8 mouse cellular contexts compared by ENCODE assay signal in the genomic region with DNA sequence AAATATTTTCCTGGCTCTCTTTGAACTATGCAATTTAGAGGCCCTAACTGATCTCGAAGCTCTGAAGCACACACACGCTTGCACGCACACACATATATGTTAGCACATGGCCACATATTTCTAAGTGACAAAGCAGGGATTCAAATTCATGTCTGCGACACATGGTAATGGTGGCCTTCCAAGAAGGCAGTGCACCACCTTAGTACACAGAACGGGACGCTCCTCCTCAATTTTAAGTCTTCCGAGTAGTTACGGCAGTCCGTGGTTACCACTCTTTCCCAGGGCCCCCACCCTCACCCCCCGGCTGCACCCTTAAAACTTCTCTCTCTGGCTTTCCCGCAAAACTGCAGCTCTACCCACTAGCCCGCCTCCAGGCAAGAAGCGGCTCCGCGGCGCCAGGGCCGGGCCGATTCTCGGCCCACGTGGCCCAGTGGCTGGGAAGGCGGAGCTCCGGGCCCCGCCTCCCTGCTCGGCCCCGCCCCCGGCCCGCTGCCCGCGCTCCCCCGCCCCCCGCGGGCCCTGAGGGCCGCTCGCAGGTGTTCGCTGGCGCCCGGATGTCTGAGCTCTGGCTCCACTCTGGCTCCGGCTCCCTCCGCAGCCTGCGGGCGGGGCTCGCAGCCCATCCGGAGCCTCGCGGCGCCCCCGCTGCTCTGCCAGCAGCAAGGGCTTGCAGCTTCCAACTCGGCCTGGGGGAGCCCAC. TPM values are rescaled to one million over a fixed set of nuclear protein-coding genes. Genes with fewer than 3 reads are reported as not detected.
DNase-seq lines count a peak whose midpoint lies in the region; ATAC-seq and TF ChIP-seq lines count a peak whose summit lies in the region.

No protein-coding gene starts in this region.

- peak overlapping the region; percentile 69 for H3K4me3 ChIP-seq in E14TG2a.4 (replicated peaks; ENCODE audit: low read length)
- peak overlapping the region; percentile 50 for H3K4me3 ChIP-seq in brown adipose tissue, adult 24 weeks (ENCODE audit: insufficient read depth, low read depth, low read length)
- H3K4me3 ChIP-seq in forebrain, embryonic 13.5 days, result peak overlapping the region; percentile 44
- H3K4me3 ChIP-seq in layer of hippocampus, adult 2 months, result peak overlapping the region; percentile 67

- H3K4me1 ChIP-seq in E14TG2a.4 (replicated peaks; ENCODE audit: low read depth, low read length), result peaks cover 69% of the 10 kb centered on the region
- no peaks in the 10 kb centered on the region; the same call in none of the 2 replicates for H3K4me1 ChIP-seq in brown adipose tissue, adult 24 weeks (ENCODE audit: control insufficient read depth, insufficient read depth, insufficient read length, low read length)
- H3K4me1 ChIP-seq in forebrain, embryonic 13.5 days, result peaks cover 57% of the 10 kb centered on the region

- DNase-seq in heart, postnatal 25 days (ENCODE audit: low spot score), result peak; percentile 87
- DNase-seq in layer of hippocampus, adult 2 months (ENCODE audit: low spot score in 2 of 2), result peak; percentile 52 to 53
- DNase-seq in lung, postnatal 14 days, result peak; percentile 86
- peak; percentile 92 for DNase-seq in retina, postnatal 1 day
- peak; percentile 94 for DNase-seq in thymus, postnatal 4 days

- H3K27me3 ChIP-seq in E14TG2a.4 (ENCODE audit: insufficient read depth, low read length), result peaks cover 53% of the 10 kb centered on the region
- H3K27me3 ChIP-seq in forebrain, embryonic 13.5 days, result peaks cover 35% of the 10 kb centered on the region

- ATAC-seq in forebrain, embryonic 13.5 days, result peak; percentile 78

- 3% methylated on average over 37 of the region's 48 CpGs for whole genome bisulfite sequencing in forebrain, embryonic 13.5 days

- H3K9me3 ChIP-seq in E14TG2a.4 (ENCODE audit: low read length), result peaks cover 4% of the 10 kb centered on the region; the same call in 1 of the 2 replicates
- no peaks in the 10 kb centered on the region for H3K9me3 ChIP-seq in forebrain, embryonic 13.5 days (replicated peaks)

- 0 out of 2 replicates have a peak, but pooled peaks cover 9% of the 10 kb centered on the region for H3K36me3 ChIP-seq in E14TG2a.4 (ENCODE audit: insufficient read depth, low read length)
- H3K36me3 ChIP-seq in forebrain, embryonic 13.5 days (ENCODE audit: poor library complexity, severe bottlenecking), result no peaks in the 10 kb centered on the region

- peak overlapping the region; percentile 58 for H3K9ac ChIP-seq in forebrain, embryonic 13.5 days

- TF ChIP-seq CTCF in E14TG2a.4 (conservative IDR thresholded peaks at IDR 0.05; ENCODE audit: low read length), result no peak
- TF ChIP-seq CTCF in layer of hippocampus, adult 2 months (conservative IDR thresholded peaks at IDR 0.05), result no peak

- intact Hi-C loops in heart, postnatal 25 days (cut with DNase I), result loop anchor here (10.0 kb wide), 1 partner anchor 317 kb away; a partner anchor contains a TSS

- H3K27ac ChIP-seq in brown adipose tissue, adult 24 weeks (replicated peaks; ENCODE audit: low read depth, low read length), result peak overlapping the region; percentile 97
- H3K27ac ChIP-seq in forebrain, embryonic 13.5 days, result no peak overlapping the region
- H3K27ac ChIP-seq in layer of hippocampus, adult 2 months, result peak overlapping the region; percentile 90

- peak overlapping the region; percentile 68 for H3K4me2 ChIP-seq in forebrain, embryonic 13.5 days

RNA-seq across cellular contexts. Expression of a gene that starts 4.3 kb away (rescaled TPM):
- polyA plus RNA-seq in brown adipose tissue, adult 24 weeks (2012; ENCODE audit: insufficient read depth, insufficient read length, missing spikeins), result 75.0 and 78.1 TPM in 2 replicates
- polyA plus RNA-seq in forebrain, embryonic 13.5 days (2015; fragmentation: Nextera tagmentation; extraction: Ambion mirVana), result 90.9 and 119 TPM in 2 replicates
- 10 to 100 TPM; 46.9 to 70.1 TPM for total RNA-seq in heart, postnatal 25 days (2021)
- total RNA-seq in layer of hippocampus, adult 2 months (2021), result 10 to 100 TPM; 45.1 to 47.4 TPM

RNA-seq across cellular contexts. Expression of a gene that starts 24.6 kb away (rescaled TPM):
- 2.9 and 6.4 TPM in 2 replicates for polyA plus RNA-seq in brown adipose tissue, adult 24 weeks (2012; ENCODE audit: insufficient read depth, insufficient read length, missing spikeins)
- 9.7 and 11.3 TPM in 2 replicates for polyA plus RNA-seq in forebrain, embryonic 13.5 days (2015; fragmentation: Nextera tagmentation; extraction: Ambion mirVana)
- total RNA-seq in heart, postnatal 25 days (2021), result 1 to 10 TPM; 1.9 to 4.3 TPM
- 1 to 10 TPM in 1 of 2 experiments, under 1 TPM in 1; 0.74 to 1.5 TPM for total RNA-seq in layer of hippocampus, adult 2 months (2021)

RNA-seq across cellular contexts. Expression of a gene that starts 58.6 kb away (rescaled TPM):
- 1.0 and 1.2 TPM in 2 replicates for polyA plus RNA-seq in brown adipose tissue, adult 24 weeks (2012; ENCODE audit: insufficient read depth, insufficient read length, missing spikeins)
- 2.9 and 3.9 TPM in 2 replicates for polyA plus RNA-seq in forebrain, embryonic 13.5 days (2015; fragmentation: Nextera tagmentation; extraction: Ambion mirVana)
- total RNA-seq in heart, postnatal 25 days (2021), result 10 to 100 TPM in 1 of 2 experiments, 1 to 10 TPM in 1; 8.7 to 11.8 TPM
- total RNA-seq in layer of hippocampus, adult 2 months (2021), result 1 to 10 TPM; 2.5 to 3.1 TPM
